Mouse (Mus musculus): Measurements from ENCODE around the gene Park7. TPM values are rescaled to one million over a fixed set of nuclear protein-coding genes. Genes with fewer than 3 reads are reported as not detected.

Gene Park7
- polyA plus RNA-seq, 1 experiment: 34.4 TPM

- TF ChIP-seq TAL1 (IDR thresholded peaks at IDR 0.05; ENCODE audit: low read length) (no peak), GATA1 (IDR thresholded peaks at IDR 0.05; ENCODE audit: low read length) (no peak)
- H3K36me3 ChIP-seq (ENCODE audit: control insufficient read depth): peaks cover 87% of the 10 kb centered on the region
- H3K4me3 ChIP-seq (replicated peaks): no peak overlapping the region
Observed at GRCm38 (mm10) chr4:150902062-150902461, 12.2 kb downstream of the Park7 start.

GRCm38 (mm10) chr4:150901651-150902050 is 12.6 kb downstream of the Park7 start:
- Histone ChIP-seq H3K4me3 (replicated peaks) (no peak overlapping the region), H3K9me3 (ENCODE audit: control insufficient read depth, low read length) (no peaks in the 10 kb centered on the region), H3K4me1 (ENCODE audit: control insufficient read depth) (peaks cover 8% of the 10 kb centered on the region), H3K27me3 (ENCODE audit: control insufficient read depth) (no peaks in the 10 kb centered on the region), H3K36me3 (ENCODE audit: control insufficient read depth) (peaks cover 88% of the 10 kb centered on the region)
- TF ChIP-seq GATA1 (IDR thresholded peaks at IDR 0.05; ENCODE audit: low read length): no peak
- TF ChIP-seq TAL1 (IDR thresholded peaks at IDR 0.05; ENCODE audit: low read length): no peak

More at GRCm38 (mm10) chr4:150902062-150902461, 12.2 kb downstream of the Park7 start:
- Histone ChIP-seq H3K27me3 (ENCODE audit: control insufficient read depth) (no peaks in the 10 kb centered on the region), H3K4me1 (ENCODE audit: control insufficient read depth) (peaks cover 8% of the 10 kb centered on the region), H3K9me3 (ENCODE audit: control insufficient read depth, low read length) (no peaks in the 10 kb centered on the region)

- Histone ChIP-seq H3K9me3 (ENCODE audit: control insufficient read depth, low read length) (no peaks in the 10 kb centered on the region), H3K4me1 (ENCODE audit: control insufficient read depth) (peaks cover 9% of the 10 kb centered on the region), H3K36me3 (ENCODE audit: control insufficient read depth) (peaks cover 85% of the 10 kb centered on the region), H3K27me3 (ENCODE audit: control insufficient read depth) (no peaks in the 10 kb centered on the region), H3K4me3 (replicated peaks) (no peak overlapping the region)
- TF ChIP-seq GATA1 (IDR thresholded peaks at IDR 0.05; ENCODE audit: low read length) (no peak), TAL1 (IDR thresholded peaks at IDR 0.05; ENCODE audit: low read length) (no peak)
Observed at GRCm38 (mm10) chr4:150900486-150900885, 13.8 kb downstream of the Park7 start.

- Histone ChIP-seq H3K36me3 (ENCODE audit: control insufficient read depth) (peaks cover 72% of the 10 kb centered on the region), H3K27me3 (ENCODE audit: control insufficient read depth) (no peaks in the 10 kb centered on the region), H3K4me1 (ENCODE audit: control insufficient read depth) (peaks cover 13% of the 10 kb centered on the region), H3K4me3 (replicated peaks) (no peak overlapping the region), H3K9me3 (ENCODE audit: control insufficient read depth, low read length) (no peaks in the 10 kb centered on the region)
- TF ChIP-seq GATA1 (IDR thresholded peaks at IDR 0.05; ENCODE audit: low read length) (no peak), TAL1 (IDR thresholded peaks at IDR 0.05; ENCODE audit: low read length) (no peak)
Observed at GRCm38 (mm10) chr4:150898716-150899365, 15.4 kb downstream of the Park7 start.

- peaks cover 13% of the 10 kb centered on the region for H3K4me1 ChIP-seq (ENCODE audit: control insufficient read depth)
- TF ChIP-seq TAL1 (IDR thresholded peaks at IDR 0.05; ENCODE audit: low read length): no peak
- TF ChIP-seq GATA1 (IDR thresholded peaks at IDR 0.05; ENCODE audit: low read length): no peak
- H3K27me3 ChIP-seq (ENCODE audit: control insufficient read depth): no peaks in the 10 kb centered on the region
- no peak overlapping the region for H3K4me3 ChIP-seq (replicated peaks)
- no peaks in the 10 kb centered on the region for H3K9me3 ChIP-seq (ENCODE audit: control insufficient read depth, low read length)
- peaks cover 55% of the 10 kb centered on the region for H3K36me3 ChIP-seq (ENCODE audit: control insufficient read depth)
Observed at GRCm38 (mm10) chr4:150896896-150897624, 17.2 kb downstream of the Park7 start.

DNA sequence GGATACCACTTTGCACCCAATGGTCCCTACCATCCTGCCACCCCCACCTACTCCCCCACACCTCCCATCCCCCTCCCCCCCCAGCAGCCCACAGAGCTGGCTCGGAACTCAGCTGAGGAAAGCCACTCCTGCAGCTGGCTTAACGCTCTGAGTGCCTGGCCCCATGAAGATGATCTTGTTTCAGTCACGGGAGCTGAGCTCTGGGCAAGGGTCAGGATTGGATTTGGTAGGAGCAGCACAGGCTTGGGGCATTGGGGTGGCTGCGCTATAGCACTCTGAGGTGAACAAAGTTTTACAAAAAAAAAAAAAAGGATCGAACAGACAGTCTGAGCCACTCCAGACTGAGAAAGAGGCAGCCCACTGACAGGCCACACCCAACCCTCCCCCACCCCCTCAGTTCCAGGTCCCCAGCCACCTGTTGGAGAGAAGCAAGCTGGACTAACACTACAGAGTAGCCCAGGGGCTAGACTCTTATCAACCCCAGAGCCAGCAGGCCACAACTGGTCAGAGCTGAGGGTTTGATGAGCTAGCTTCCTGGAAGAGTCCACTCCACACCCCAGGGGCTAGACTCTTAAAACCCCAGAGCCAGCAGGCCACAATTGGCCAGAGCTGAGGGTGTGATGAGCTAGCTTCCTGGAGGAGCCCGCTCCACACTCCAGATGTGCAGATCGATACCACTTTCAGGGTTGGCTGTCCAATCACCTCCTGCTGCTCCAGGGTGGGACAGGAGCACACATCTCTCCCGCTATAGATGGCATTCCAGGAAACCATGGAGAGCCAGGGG is 19.3 kb downstream of the Park7 start:
- Histone ChIP-seq H3K4me3 (replicated peaks) (no peak overlapping the region), H3K9me3 (ENCODE audit: control insufficient read depth, low read length) (no peaks in the 10 kb centered on the region), H3K27me3 (ENCODE audit: control insufficient read depth) (no peaks in the 10 kb centered on the region), H3K4me1 (ENCODE audit: control insufficient read depth) (peaks cover 7% of the 10 kb centered on the region), H3K36me3 (ENCODE audit: control insufficient read depth) (peaks cover 35% of the 10 kb centered on the region)
- no peak for TF ChIP-seq TAL1 (IDR thresholded peaks at IDR 0.05; ENCODE audit: low read length)
- TF ChIP-seq GATA1 (IDR thresholded peaks at IDR 0.05; ENCODE audit: low read length): no peak

- TF ChIP-seq GATA1 (IDR thresholded peaks at IDR 0.05; ENCODE audit: low read length) (no peak), TAL1 (IDR thresholded peaks at IDR 0.05; ENCODE audit: low read length) (no peak)
- Histone ChIP-seq H3K36me3 (ENCODE audit: control insufficient read depth) (no peaks in the 10 kb centered on the region; the same call in 1 of the 2 replicates), H3K4me3 (replicated peaks) (no peak overlapping the region), H3K27me3 (ENCODE audit: control insufficient read depth) (no peaks in the 10 kb centered on the region), H3K9me3 (ENCODE audit: control insufficient read depth, low read length) (no peaks in the 10 kb centered on the region), H3K4me1 (ENCODE audit: control insufficient read depth) (peaks cover 7% of the 10 kb centered on the region)
Observed at GRCm38 (mm10) chr4:150891308-150891707, 22.9 kb downstream of the Park7 start.

DNA sequence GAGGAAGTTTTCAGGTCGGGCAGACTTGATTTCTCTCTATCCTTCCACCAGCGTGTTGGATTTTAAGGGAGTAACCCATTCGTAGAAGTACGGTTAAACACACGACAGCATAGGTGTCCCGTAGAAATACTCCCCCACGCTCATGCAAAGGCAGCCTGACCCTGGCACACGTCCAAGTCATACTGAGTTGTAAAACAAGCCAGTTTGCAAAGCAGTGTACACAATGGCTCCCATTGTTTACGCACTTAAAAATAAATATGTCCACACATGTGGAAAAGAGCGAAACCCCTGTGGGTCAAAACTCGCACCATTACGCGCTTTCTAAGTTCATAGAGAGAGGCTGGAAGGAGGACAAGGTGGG is 24.3 kb downstream of the Park7 start:
- TF ChIP-seq GATA1 (IDR thresholded peaks at IDR 0.05; ENCODE audit: low read length) (no peak), TAL1 (IDR thresholded peaks at IDR 0.05; ENCODE audit: low read length) (no peak)
- Histone ChIP-seq H3K9me3 (ENCODE audit: control insufficient read depth, low read length) (no peaks in the 10 kb centered on the region), H3K4me3 (replicated peaks) (no peak overlapping the region), H3K36me3 (ENCODE audit: control insufficient read depth) (no peaks in the 10 kb centered on the region), H3K27me3 (ENCODE audit: control insufficient read depth) (no peaks in the 10 kb centered on the region), H3K4me1 (ENCODE audit: control insufficient read depth) (peaks cover under 1% of the 10 kb centered on the region)
